Mouse (Mus musculus): ENCODE measurements around the gene Trim23. TPM values are rescaled to one million over a fixed set of nuclear protein-coding genes. Genes with fewer than 3 reads are reported as not detected.

The Trim23 gene
- polyA plus RNA-seq (2014; fragmentation: Illumina TruSeq; extraction: RNeasy Lipid Tissue Mini Kit (QIAGEN cat#74804); ENCODE audit: low read depth, low replicate concordance), result 30.7 TPM

DNA sequence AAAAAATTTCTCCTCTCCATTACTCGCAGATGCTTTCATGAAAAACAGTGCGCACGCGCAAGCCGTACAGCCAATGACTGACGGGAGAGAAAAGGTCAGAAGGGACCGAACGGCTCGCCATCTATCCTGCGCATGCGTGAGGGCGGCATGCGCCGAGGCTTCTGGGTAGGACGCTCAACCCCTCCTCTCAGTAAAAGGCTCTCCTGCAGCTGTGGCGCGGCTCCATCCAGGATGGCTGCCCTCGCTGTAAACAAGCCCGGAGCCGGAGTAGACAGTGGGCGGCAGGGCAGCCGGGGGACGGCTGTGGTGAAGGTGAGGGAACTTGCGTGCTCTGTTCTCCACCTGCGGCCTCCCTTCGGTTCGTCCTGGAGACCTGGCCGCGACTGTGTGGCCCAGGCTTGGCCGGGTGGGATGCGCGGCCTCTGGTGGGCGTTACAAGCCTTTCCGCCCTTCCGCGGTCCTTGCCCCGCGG, at the start of gene Trim23:
Gene Trim23 (plus strand): TSS at position 148 of the 472 bp plus-strand sequence.

DNA sequence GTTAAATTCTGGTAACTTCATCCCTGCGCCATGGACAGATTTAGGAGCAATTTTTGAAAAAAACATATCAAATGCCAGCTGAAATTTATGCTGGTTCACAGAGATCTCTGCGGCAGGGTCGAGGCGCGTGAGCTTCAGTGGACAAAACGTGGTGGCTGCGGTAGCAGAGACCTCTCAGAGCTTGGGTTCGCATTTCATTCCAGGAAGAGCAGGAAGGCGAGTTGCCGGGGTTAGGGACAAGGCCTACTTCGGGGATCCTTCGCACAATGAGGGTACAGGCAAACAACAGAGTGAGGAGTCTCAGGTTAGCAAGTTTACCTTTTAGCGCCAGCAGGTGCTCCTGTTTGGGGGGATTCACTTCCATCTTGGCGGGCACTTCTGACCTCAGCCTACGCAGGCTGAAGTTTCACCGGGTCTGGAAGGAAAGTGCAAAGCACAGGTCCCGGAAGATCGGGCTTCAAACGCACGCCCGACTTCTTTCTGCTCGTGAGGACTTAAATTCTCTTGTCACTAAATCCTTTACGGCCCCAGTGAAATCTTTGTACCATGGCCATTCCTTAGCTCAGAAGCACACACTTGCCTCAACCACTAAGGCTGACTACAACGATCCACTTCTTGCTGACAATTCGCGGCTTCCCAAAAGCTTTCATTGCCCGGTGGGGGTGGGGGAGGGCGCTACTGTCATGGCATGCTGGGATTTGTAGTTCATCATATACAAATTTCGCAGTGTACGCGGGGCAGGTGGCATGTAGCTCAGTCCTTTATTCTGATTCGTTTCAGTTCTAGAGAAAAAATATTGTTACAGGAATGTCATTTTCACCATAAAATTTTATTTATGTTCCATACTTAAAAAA, 574 bp upstream of the Trim23 start, which contains the start of gene Trappc13:
Gene Trappc13 (minus strand): TSS at position 674 of the 854 bp plus-strand sequence.

DNA sequence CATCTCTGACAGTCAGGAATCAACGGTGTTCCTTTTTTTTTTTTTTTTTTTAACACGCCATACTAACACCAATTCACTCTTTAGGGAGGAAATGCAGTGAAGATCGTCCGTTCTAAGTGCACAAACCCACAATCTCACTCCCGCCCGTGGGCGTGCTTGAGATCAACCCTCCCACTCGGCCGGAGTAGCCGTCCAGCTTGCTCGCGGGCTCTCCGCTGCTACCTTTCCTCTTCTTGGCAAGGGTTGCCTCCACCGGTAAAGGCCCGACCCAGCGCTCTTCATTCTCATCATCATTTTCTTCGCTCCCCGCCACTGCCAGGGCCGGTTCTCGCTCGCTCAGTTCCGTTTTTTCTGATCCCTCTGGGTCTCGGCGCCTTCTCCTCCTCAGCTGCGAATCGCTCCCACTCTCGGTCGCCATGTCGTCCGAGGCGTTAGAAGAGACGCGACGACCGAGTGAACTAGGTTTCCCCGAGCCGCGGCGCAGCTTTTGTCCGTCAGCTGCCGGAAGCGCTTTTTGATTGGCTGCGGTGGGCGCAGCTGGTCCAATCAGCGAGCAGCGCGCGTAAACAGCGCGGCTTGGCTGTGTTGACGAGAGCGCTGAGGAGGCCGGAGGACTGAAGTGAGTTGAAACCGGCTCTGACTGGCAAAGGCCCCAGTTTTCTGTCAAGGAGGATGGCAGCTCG, 49.9 kb downstream of the Trim23 start, which contains the start of the genes Cenpk and Ppwd1:
Gene Cenpk (plus strand): TSS at position 228 of the 683 bp plus-strand sequence.
Gene Ppwd1 (minus strand): TSS at position 460 of the 683 bp plus-strand sequence.

Other genes with a start within 250 kb of the Trim23 start
- 37.2 TPM for gene Nln, start 69.2 kb upstream of the Trim23 start, polyA plus RNA-seq (2014; fragmentation: Illumina TruSeq; extraction: RNeasy Lipid Tissue Mini Kit (QIAGEN cat#74804); ENCODE audit: low read depth, low replicate concordance)
- 2.1 TPM for gene Sgtb, start 69.1 kb upstream of the Trim23 start, polyA plus RNA-seq (2014; fragmentation: Illumina TruSeq; extraction: RNeasy Lipid Tissue Mini Kit (QIAGEN cat#74804); ENCODE audit: low read depth, low replicate concordance)
- 40.7 TPM for gene Trappc13, start 328 bp upstream of the Trim23 start, polyA plus RNA-seq (2014; fragmentation: Illumina TruSeq; extraction: RNeasy Lipid Tissue Mini Kit (QIAGEN cat#74804); ENCODE audit: low read depth, low replicate concordance)
- gene Cenpk, start 49.8 kb downstream of the Trim23 start, polyA plus RNA-seq (2014; fragmentation: Illumina TruSeq; extraction: RNeasy Lipid Tissue Mini Kit (QIAGEN cat#74804); ENCODE audit: low read depth, low replicate concordance), result 6.6 TPM
- 18.3 TPM for gene Ppwd1, start 50.0 kb downstream of the Trim23 start, polyA plus RNA-seq (2014; fragmentation: Illumina TruSeq; extraction: RNeasy Lipid Tissue Mini Kit (QIAGEN cat#74804); ENCODE audit: low read depth, low replicate concordance)
- 0.79 TPM for gene Adamts6, start 109.0 kb downstream of the Trim23 start, polyA plus RNA-seq (2014; fragmentation: Illumina TruSeq; extraction: RNeasy Lipid Tissue Mini Kit (QIAGEN cat#74804); ENCODE audit: low read depth, low replicate concordance)